Mouse (Mus musculus): ENCODE data around the gene Tnnc1.

- no peak for TF ChIP-seq CTCF (IDR thresholded peaks at IDR 0.05; ENCODE audit: low read depth)
- no peak for TF ChIP-seq EP300 (optimal IDR thresholded peaks at IDR 0.05)
Observed at GRCm38 (mm10) chr14:31208084-31208483, at the start of gene Tnnc1.

Data from stomach, postnatal 0 days (tissue).